Mouse (Mus musculus) retina, embryonic 14.5 days (tissue): ENCODE data around the gene Hpse.

Experiments
- DNase-seq: peaks from one replicate; pipeline ENCODE4 v3.0.0-alpha.2; 2015; ENCODE audit warnings: low spot score

The Hpse gene

GRCm38 (mm10) chr5:100719235-100720088 lies at the start of gene Hpse:
Gene Hpse (minus strand): TSS chr5:100719716.
- DNase-seq: peak; percentile 56

DNA sequence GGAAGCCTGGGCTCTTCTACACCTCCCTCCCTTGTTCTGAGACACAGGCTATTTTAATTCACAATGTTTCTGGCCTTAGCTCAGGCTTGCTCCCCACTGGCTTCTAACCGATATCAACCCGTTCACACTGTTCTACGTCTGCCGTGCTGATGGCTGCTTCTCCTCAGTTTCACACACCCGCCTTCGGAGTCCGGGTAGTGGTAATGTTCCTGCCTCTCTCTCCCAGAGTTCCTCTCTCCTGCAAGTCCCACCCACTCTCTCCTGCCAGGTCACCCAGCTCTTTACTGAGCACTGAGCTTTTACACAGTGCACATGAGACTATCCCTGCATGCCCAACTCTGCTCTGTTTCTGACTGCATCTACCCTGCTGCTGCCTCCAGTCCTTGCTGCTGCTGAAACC lies 46.5 kb upstream of the Hpse start:
- DNase-seq: no peak

DNA sequence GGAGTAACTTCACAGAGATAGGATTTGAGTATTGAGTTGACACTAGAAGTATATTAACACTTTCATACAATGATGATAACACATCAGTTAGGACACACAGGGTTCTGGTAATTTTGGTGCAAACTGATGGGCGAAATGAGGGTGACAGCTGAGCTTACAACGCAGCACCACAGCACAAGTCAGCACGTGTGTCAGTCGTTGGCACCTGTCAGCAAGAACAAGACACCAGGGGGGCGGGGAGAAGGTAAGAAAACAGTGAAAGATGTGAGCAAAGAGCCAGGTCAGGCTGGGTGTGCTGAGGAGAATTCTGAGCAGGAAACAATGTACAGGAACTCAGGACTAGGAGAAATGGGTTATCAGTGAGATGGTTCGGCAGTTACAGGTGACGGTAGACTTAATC lies 42.2 kb upstream of the Hpse start:
- DNase-seq: no peak

DNA sequence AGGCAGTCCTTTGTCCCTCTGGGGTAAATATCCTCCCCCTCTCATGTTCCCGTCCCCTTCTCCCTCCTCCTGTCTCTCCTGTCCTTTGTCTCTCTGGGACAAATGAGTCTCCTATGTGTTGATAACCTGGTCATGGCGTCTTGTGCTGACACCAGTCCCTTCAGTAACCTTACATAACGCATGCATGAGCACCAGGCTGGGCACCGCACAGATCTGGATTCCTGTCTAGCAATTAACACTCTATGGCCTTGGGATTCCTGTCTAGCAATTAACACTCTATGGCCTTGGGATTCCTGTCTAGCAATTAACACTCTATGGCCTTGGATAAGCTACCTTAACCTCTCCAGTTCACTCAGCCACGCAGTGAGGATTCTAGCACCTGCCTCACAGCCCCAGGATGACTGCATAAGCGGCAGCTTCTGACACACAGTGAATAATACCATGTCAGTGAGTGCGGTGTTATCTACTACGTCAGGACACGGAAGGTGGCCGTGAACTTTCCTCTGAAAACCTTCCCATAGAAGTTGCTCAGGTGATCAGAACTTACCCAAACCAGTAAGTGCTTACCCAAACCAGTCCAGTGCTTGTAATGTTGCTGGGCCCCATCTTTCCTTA lies 40.6 kb upstream of the Hpse start:
- DNase-seq: no peak

DNA sequence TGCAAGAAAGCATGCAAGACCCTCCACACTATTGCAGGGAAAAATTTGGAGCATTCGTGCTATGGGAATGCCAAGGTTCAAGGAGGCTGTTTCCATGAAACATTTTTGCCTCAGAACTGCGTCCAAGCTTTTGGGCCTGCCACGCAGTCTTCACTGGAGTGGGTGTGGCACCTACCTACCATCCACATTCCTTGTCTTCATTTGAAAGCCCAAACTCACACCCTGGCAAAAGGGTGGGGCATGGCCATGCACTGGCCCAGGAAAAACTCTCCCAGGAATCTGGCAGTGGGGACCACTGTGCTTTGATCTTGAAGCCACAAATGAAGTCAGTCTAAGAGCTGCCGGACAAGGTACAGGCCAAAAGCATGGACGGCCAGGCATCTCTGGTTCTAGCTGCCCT lies 38.6 kb upstream of the Hpse start:
- DNase-seq: no peak

DNA sequence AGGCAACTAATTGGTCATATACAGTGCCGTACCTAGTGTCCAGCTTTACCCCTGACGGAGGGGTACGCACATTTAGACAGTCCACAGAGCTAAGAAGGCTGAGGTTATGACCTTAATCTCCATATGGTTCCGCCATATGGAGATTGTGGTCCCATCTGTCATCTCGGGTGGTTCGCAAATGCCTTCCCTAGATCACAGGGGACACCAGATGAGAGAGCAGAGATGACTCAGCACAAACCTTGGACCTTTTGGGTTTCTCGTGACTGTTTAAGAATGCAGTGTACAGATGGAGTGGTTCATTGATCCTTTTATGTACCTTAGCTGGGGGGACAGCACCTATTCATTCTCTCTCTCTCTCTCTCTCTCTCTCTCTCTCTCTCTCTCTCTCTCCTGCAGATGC lies 33.9 kb upstream of the Hpse start:
- DNase-seq: peak; percentile 72

GRCm38 (mm10) chr5:100751655-100752054 lies 32.1 kb upstream of the Hpse start:
- DNase-seq: peak; percentile 67

- no peak for DNase-seq
These were observed 31.2 kb upstream of the Hpse start for GRCm38 (mm10) chr5:100750617-100751255.

- no peak for DNase-seq
These were observed 19.3 kb upstream of the Hpse start for GRCm38 (mm10) chr5:100738802-100739201.

DNA sequence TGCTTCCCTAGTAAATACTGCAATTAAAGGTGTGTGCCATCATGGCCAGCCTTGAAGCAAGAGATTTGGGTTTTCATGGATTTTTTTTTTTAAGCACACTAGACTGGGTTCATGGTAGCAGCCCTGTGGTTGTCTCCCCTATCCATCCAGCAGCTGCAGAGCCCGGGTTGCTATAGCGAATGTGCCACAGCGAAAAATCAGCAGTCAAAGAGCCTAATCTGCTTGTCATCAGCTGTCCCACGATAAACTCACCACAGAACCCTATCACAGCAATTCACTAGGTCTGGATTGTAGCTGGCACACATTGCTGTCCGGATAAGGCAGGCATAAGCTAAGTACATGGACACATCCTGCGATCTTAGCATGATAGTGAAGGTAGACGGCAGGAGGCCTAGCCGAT lies 17.4 kb upstream of the Hpse start:
- DNase-seq: no peak

- no peak for DNase-seq
These were observed 15.0 kb upstream of the Hpse start for GRCm38 (mm10) chr5:100734535-100734934.

DNA sequence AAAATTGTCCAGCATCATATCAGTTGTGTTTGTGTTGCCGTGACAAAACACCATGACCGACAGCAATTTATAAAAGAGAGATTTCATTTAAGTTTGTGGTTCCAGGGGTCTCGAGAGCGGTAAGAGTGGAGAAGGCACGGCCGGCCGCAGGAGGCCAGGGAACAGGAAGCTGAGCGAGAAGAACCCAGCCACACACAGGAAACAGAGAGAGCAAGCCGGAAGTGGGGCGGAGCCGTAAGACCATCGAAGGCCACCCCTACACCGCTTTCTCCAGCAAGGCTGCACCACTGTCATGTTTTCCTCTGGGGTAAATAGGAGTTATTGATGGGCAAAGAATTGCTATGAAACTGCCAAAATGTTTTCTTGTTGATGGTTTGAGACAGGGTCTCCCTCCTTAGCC lies 9.2 kb upstream of the Hpse start:
- DNase-seq: no peak

GRCm38 (mm10) chr5:100726001-100726400 lies 6.5 kb upstream of the Hpse start:
- DNase-seq: no peak

- DNase-seq: no peak
These were observed 2.8 kb downstream of the Hpse start for GRCm38 (mm10) chr5:100716762-100717161.

DNA sequence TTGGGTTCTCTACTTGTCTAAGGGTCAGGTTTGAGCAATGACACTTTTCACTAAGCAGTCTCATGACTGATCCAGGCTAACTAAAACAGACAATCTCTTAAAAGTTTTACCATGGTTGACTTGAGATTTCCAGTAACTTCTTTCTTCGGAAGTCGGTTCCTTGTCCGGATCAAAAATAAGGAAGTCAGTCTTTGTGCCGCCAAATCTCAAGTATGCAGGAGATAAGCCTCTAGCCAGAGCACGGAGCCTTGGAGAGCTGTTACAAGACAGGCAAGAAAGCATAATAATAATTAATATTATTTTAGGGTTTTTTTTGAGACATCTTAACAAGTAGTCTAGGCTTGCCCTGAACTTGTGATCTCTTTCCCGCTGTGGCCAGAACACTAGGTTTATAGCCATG lies 8.3 kb downstream of the Hpse start:
- DNase-seq: no peak

- DNase-seq: no peak
These were observed 9.5 kb downstream of the Hpse start for GRCm38 (mm10) chr5:100710012-100710411.

- no peak for DNase-seq
These were observed 10.5 kb downstream of the Hpse start for GRCm38 (mm10) chr5:100709035-100709434.

DNA sequence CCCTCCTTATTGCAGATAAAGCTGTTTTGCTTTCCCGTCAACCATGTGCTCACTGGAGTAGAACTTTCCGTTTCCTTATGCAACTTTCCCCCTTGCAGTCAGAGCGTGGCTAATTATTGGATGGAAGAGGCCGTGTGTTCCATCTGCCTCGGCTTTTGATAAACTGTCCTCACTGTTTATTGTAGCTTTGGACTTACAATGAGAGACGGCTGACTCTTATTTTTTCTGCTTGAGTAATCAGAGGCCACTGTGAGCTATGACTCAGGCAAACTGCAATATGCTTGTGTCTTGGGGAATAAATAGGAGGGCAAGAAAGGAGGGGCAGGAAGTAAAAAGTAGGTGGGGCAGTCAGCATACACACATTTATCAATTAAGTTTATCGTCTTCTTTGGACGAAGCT lies 12.8 kb downstream of the Hpse start:
- peak; percentile 74 for DNase-seq

DNA sequence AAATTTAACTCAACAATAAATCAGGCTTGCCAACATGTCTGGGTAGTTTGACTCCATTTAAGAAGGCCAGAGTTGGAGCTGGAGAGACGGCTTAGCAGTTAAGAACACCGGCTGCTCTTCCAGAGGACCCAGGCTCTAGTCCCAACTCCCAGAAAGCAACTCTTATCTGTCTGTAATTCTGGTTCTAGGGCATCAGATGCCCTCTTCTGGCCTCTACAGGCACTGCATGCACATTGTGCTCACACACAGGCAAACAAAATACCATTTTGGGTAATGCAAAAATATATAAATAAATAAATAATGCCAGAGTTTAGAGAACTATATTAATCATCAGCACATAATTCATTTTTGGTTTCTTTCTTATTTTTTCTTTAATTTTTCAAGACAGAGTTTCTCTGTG lies 15.2 kb downstream of the Hpse start:
- no peak for DNase-seq

GRCm38 (mm10) chr5:100702325-100702724 lies 17.2 kb downstream of the Hpse start:
- DNase-seq: no peak

DNA sequence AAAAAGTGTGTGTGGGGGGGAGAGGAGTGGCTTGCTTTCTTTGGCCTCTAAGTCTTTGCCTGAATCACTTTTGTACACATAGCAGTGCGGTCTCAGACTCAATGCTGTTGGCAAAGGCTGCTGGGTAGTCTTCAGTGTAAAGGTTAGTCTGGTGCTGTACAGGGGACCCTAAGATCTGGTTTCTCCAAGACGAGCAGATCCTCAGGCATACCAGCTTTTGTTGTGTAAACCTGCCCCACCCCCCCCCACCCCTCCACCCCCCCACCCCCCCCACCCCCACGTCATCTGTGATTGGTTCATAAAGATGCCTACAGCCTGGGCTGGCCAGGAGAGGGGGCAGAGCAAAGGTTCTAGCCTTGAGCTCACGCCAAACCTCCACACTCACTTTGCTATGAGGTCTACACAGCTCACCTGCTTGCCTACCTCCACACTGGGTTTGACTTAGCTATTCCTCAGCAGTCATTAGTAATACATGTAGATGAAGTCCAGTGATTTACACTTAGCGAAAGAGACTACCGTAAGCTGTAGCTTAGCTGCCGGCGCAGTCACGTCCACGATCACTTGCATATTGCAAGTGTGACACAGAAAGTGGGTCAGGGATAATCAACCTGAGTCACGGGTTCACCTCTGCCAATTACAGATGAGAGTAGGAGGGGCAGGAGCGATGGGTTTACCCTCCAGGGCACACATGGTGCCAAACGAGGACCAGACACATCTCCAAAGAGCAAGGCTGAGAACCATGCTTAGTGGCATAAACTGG lies 18.5 kb downstream of the Hpse start:
- no peak for DNase-seq

DNA sequence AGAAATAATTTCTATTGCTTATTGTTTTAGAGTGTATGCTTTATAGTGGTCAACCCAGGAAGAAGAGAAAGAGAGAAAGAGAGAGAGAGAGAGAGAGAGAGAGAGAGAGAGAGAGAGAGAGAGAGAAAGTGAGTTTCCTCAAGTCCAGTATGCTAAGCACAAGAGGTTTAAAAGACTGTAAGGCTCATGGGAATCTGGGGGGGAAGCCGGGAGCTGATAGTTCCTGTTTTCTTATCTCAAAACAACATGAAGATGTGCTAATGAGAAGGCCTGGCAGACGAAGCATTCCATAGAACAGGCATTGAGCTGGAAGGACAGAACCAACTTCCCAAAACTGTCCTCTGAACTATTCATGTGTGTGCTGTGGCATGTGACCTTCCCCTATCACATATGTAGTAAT lies 21.6 kb downstream of the Hpse start:
- DNase-seq: no peak

DNA sequence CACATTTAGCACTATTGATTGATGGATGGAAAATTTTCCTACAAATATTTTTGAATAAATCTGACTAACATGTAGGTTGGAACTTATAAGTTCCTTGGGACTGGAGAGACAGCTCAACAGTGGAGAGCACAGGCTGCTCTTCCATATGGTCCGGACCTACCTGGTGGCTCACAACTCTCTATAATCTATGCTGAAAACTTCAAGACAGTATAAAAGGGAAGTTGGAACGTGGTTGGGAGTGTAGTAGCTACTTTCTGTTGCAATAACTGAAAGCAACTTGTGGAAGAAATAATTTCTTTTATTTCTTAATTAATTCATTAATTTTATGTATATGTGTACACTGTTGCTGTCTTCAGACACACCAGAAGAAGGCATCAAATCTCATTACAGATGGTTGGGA lies 22.1 kb downstream of the Hpse start:
- no peak for DNase-seq
